10 mouse cellular contexts compared by ENCODE assay signal in the genomic region with DNA sequence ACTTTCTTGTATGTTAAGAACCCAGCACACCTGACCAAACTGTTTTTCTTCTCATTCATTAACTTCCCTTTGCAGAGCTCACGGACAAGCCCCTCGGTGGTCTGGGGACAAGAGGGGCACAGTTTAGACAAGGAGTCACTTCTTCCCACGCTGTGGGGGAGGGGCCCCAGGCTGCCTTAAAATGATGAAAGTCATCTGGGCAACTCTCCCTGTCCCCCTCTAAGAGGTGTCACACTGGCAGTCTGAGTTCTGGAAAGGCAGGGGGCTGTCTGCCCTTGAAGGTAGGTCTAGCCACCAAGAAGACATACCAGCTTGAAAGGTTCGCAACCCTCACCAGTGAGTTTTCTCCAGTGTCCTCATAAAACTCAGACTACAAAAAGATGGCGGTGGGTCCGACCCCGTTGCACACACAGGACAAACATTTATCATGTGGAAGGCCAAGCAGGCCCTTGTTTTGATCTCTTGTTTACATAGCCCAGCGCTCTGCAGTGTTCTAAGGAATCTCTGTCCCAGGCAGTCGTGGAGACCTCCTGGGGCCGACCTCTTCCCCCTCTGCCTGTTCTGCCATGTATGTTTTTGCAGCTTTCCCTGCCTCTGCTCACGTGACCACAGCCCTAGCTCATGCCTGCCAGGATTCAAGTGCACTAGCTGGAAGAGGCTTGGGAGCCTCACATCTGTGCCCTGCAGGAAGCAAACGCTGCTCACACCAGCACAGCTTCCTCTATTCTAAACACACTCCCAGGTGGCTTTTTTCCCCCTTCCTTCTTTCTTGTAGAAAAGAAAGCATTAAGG.
DNase-seq lines count a peak whose midpoint lies in the region; ATAC-seq lines count a peak whose summit lies in the region.
"Had no signal": no experiment of that assay in that cellular context is flagged by ENCODE, and none has a peak within 500 bp of the region (broad histone marks: within the 10 kb centered on the region; RNA-seq: fewer than 3 reads in every experiment).

No protein-coding gene starts in this region.

- H3K79me2 ChIP-seq in macrophage (ENCODE audit: inconsistent target): no peaks in the 10 kb centered on the region

- intact Hi-C loops in gastrocnemius, postnatal 14 days (cut with DNase I; ENCODE audit: low total_unique reads): no loop called here
- intact Hi-C loops in heart, postnatal 10 days (cut with DNase I): no loop called here

- peak; percentile 23 for DNase-seq in gastrocnemius, postnatal 14 days
- DNase-seq in gastrocnemius, adult 8-10 months (ENCODE audit: low spot score in 2 of 2): no peak
- DNase-seq in heart, postnatal 10 days: peak; percentile 58 to 61
- DNase-seq in thymus, postnatal 4 days: no peak
- DNase-seq in layer of hippocampus, adult 18-20 months (ENCODE audit: low spot score in 2 of 2): no peak
- no peak for DNase-seq in kidney, postnatal 36 days
- DNase-seq: gastrocnemius, postnatal 25 days had no signal

- 43% methylated on average over 12 of the region's 12 CpGs for WGBS in macrophage (ENCODE audit: missing documents)

- H3K27ac ChIP-seq in macrophage: peak overlapping the region; percentile 36
- H3K27ac ChIP-seq: liver, embryonic 14.5 days had no signal

- peak; percentile 43 for ATAC-seq in common myeloid progenitor, adult 5-6 weeks (replicated peaks; ENCODE audit: low read depth, poor library complexity, severe bottlenecking)

- no peaks in the 10 kb centered on the region for H3K36me3 ChIP-seq in macrophage (ENCODE audit: inconsistent target)

- H3K4me3 ChIP-seq in macrophage (ENCODE audit: inconsistent target): no peak overlapping the region

Comparison
In these comparisons a context has a peak if more than half of its experiments do, and no peak if none do; other contexts are left out.
1. DNase-seq: peak in gastrocnemius, postnatal 14 days (single experiment) and heart, postnatal 10 days (2 of 2); none in gastrocnemius, adult 8-10 months (0 of 2), thymus, postnatal 4 days (single experiment), layer of hippocampus, adult 18-20 months (0 of 2) and kidney, postnatal 36 days (0 of 2).